Mouse (Mus musculus) midbrain, embryonic 10.5 days (tissue): ENCODE data around the gene Endod1. TPM values are rescaled to one million over a fixed set of nuclear protein-coding genes. Genes with fewer than 3 reads are reported as not detected.
"Not testable (repeated sequence)": the region's sequence is repeated elsewhere in the genome, so short reads cannot be mapped to it uniquely, and the experiment has no call there.

Source experiments
- DNase-seq: peaks from one replicate; pipeline ENCODE4 v3.0.0-alpha.2; 2017; ENCODE audit warnings: low spot score
- H3K27ac ChIP-seq: fragments of 300-500 bp; sonication (generic); replicated peaks from 2 replicates; pipeline ENCODE4 v1.5.1; 2016; ENCODE audit warnings: mild to moderate bottlenecking
- H3K27me3 ChIP-seq: fragments of 300-500 bp; sonication (generic); 2 replicates; pipeline ENCODE4 v1.6.1; 2016; ENCODE audit warnings: low read depth, mild to moderate bottlenecking; ENCODE audit not compliant: poor library complexity, severe bottlenecking
- H3K36me3 ChIP-seq: fragments of 300-500 bp; sonication (generic); 2 replicates; pipeline ENCODE4 v1.6.1; 2016; ENCODE audit warnings: mild to moderate bottlenecking, moderate library complexity
- H3K4me1 ChIP-seq: fragments of 300-500 bp; sonication (generic); 2 replicates; pipeline ENCODE4 v1.6.1; 2016
- H3K4me3 ChIP-seq: fragments of 300-500 bp; sonication (generic); 2 replicates; pipeline ENCODE4 v1.5.1; 2016; ENCODE audit warnings: mild to moderate bottlenecking, moderate library complexity
- H3K9me3 ChIP-seq: fragments of 300-500 bp; sonication (generic); replicated peaks from 2 replicates; pipeline ENCODE4 v1.6.1; 2016; ENCODE audit warnings: mild to moderate bottlenecking
- WGBS: fragments of 180-500 bp; shearing (Covaris S2); methylation state at CpG from one replicate; pipeline ENCODE4 v1.1.7; 2016; 5-methylcytosine and 5-hydroxymethylcytosine counted together
- polyA plus RNA-seq: library from polyadenylated mRNA; unstranded; fragments of >200 nt; fragmentation: Nextera tagmentation; extraction: Ambion mirVana; gene quantifications from 2 replicates; pipeline ENCODE4 v1.2.1, GENCODE M21; 2016

The Endod1 gene
- polyA plus RNA-seq, 1 experiment from 2014 or later, result 7.8 TPM

GRCm38 (mm10) chr9:14345866-14346265 is 35.4 kb downstream of the Endod1 start:
- not testable (repeated sequence) for H3K27me3 ChIP-seq, H3K36me3 ChIP-seq, H3K4me1 ChIP-seq, H3K4me3 ChIP-seq, H3K27ac ChIP-seq, H3K9me3 ChIP-seq, DNase-seq
- 87% methylated on average over 4 of the region's 4 CpGs for WGBS

GRCm38 (mm10) chr9:14342041-14342668 is 39.2 kb downstream of the Endod1 start:
- Histone ChIP-seq H3K9me3 (no peaks in the 10 kb centered on the region), H3K27ac (no peak overlapping the region), H3K36me3 (no peaks in the 10 kb centered on the region), H3K4me1 (no peaks in the 10 kb centered on the region), H3K27me3 (no peaks in the 10 kb centered on the region), H3K4me3 (no peak overlapping the region)
- DNase-seq, result peak; percentile 66
- 55% methylated on average over 4 of the region's 4 CpGs for WGBS

GRCm38 (mm10) chr9:14338701-14339100 is 42.6 kb downstream of the Endod1 start:
- WGBS, result 79% methylated on average over 3 of the region's 3 CpGs
- Histone ChIP-seq H3K4me1 (no peaks in the 10 kb centered on the region), H3K4me3 (no peak overlapping the region), H3K36me3 (no peaks in the 10 kb centered on the region), H3K27ac (no peak overlapping the region), H3K27me3 (no peaks in the 10 kb centered on the region), H3K9me3 (no peaks in the 10 kb centered on the region)
- DNase-seq, result no peak

GRCm38 (mm10) chr9:14336901-14337300 is 44.4 kb downstream of the Endod1 start:
- no peaks in the 10 kb centered on the region for H3K9me3 ChIP-seq
- no peak overlapping the region for H3K27ac ChIP-seq
- DNase-seq, result no peak
- H3K36me3 ChIP-seq, result 0 out of 2 replicates have a peak, but pooled peaks cover 4% of the 10 kb centered on the region
- no peak overlapping the region for H3K4me3 ChIP-seq
- 88% methylated on average over 3 of the region's 3 CpGs for WGBS
- no peaks in the 10 kb centered on the region for H3K4me1 ChIP-seq
- no peaks in the 10 kb centered on the region for H3K27me3 ChIP-seq

- 85% methylated on average over 4 of the region's 4 CpGs for WGBS
- H3K4me1 ChIP-seq, result no peaks in the 10 kb centered on the region
- H3K4me3 ChIP-seq, result no peak overlapping the region
- no peak overlapping the region for H3K27ac ChIP-seq
- H3K27me3 ChIP-seq, result no peaks in the 10 kb centered on the region
- H3K9me3 ChIP-seq, result no peaks in the 10 kb centered on the region
- DNase-seq, result no peak
- peaks cover 7% of the 10 kb centered on the region; the same call in 1 of the 2 replicates for H3K36me3 ChIP-seq
These were observed 45.5 kb downstream of the Endod1 start for GRCm38 (mm10) chr9:14335829-14336228.

GRCm38 (mm10) chr9:14316618-14317017 is 64.7 kb downstream of the Endod1 start:
- no peak overlapping the region for H3K27ac ChIP-seq
- no peak overlapping the region for H3K4me3 ChIP-seq
- no peak for DNase-seq
- no peaks in the 10 kb centered on the region for H3K27me3 ChIP-seq
- H3K9me3 ChIP-seq, result no peaks in the 10 kb centered on the region
- no peaks in the 10 kb centered on the region for H3K4me1 ChIP-seq
- 97% methylated on average over 1 of the region's 1 CpGs for WGBS
- peaks cover 58% of the 10 kb centered on the region for H3K36me3 ChIP-seq

DNA sequence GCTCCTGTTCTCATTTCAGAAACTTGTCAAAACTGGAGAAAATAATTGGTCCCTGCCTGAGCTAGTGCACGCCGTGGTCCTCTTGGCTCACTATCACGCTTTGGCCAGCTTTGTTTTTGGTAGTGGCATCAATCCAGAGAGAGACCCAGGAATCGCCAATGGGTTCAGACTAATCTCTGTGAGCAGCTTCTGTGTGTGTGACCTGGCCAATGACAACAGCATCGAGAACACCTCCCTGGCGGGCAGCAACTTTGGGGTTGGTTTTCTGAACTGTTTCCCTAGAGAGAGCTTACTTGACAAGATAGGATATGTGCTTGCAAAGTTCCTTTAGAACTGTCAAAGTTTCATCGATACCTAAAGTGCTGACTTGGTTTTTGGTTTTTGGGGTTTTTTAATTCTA is 66.8 kb downstream of the Endod1 start:
- no peak overlapping the region for H3K27ac ChIP-seq
- no peaks in the 10 kb centered on the region for H3K4me1 ChIP-seq
- no peak for DNase-seq
- no peaks in the 10 kb centered on the region for H3K27me3 ChIP-seq
- H3K4me3 ChIP-seq, result no peak overlapping the region
- 93% methylated on average over 7 of the region's 7 CpGs for WGBS
- no peaks in the 10 kb centered on the region for H3K9me3 ChIP-seq
- H3K36me3 ChIP-seq, result peaks cover 69% of the 10 kb centered on the region

DNA sequence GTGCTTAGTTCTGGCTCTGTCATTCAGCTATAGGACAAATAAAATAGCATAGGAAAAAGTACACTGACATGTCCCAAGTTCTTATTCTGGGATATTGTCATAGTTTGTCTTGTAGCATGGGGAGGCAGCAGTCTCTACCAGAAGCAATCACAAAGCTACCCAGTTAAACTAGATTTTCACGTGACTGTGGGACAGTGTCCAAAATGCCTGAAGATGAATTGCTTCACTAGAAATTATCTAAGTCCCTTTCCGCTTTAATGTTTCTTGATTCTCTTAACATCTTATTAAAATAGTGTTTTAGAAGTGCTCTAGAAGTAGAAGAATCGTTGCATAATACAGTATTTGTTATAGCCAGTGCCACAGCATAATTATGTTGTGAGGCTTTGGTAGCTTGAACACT is 67.3 kb downstream of the Endod1 start:
- 90% methylated on average over 3 of the region's 3 CpGs for WGBS
- Histone ChIP-seq H3K27ac (no peak overlapping the region), H3K27me3 (no peaks in the 10 kb centered on the region), H3K4me3 (no peak overlapping the region), H3K36me3 (peaks cover 69% of the 10 kb centered on the region), H3K9me3 (no peaks in the 10 kb centered on the region), H3K4me1 (no peaks in the 10 kb centered on the region)
- no peak for DNase-seq

GRCm38 (mm10) chr9:14307341-14307740 is 74.0 kb downstream of the Endod1 start:
- Histone ChIP-seq H3K27me3 (no peaks in the 10 kb centered on the region), H3K9me3 (no peaks in the 10 kb centered on the region), H3K4me1 (peaks cover 12% of the 10 kb centered on the region), H3K36me3 (peaks cover 29% of the 10 kb centered on the region), H3K27ac (no peak overlapping the region), H3K4me3 (no peak overlapping the region)
- no peak for DNase-seq
- WGBS, result 90% methylated on average over 3 of the region's 3 CpGs

DNA sequence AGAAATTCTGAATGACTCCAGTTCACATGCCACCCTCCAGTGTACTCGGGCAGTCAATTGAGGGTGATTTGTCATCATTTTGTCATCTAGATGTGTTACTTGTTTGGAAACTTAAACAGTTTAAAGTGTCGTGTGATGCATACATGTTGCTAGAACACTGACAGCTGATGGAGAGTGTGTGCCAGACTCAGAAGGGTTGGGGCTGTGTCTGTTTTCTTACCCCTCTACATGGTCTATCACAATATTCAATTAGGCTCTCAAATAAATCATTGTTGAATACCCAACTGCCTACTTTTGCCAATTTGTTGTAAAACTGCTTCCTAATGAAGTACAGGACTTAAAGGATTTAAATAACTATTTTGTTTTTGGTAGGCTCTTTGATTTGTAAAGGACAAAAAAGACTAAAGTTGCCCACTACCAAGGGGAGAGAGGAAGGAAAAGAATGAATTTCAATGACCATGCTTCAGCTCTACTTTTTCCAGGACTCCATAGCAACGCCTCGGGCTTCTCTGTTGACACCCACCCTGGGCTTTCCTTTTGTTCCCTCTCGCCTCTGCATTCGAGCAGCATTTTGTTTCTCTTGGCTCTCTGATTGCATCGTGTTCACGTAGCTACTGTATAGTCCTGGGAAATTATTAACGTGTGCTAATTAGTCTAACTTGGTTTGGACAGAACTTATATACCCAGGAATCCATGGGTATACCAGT is 76.9 kb downstream of the Endod1 start:
- H3K27me3 ChIP-seq, result no peaks in the 10 kb centered on the region
- H3K36me3 ChIP-seq, result peaks cover 11% of the 10 kb centered on the region
- H3K27ac ChIP-seq, result peak overlapping the region; percentile 65
- H3K9me3 ChIP-seq, result no peaks in the 10 kb centered on the region
- 57% methylated on average over 9 of the region's 9 CpGs for WGBS
- DNase-seq, result peak; percentile 21
- peaks cover 12% of the 10 kb centered on the region for H3K4me1 ChIP-seq
- no peak overlapping the region for H3K4me3 ChIP-seq

Other genes starting within 250 kb of the Endod1 start
- gene Sesn3, start 106.4 kb downstream of the Endod1 start, polyA plus RNA-seq, result 16.0 and 16.2 TPM in 2 replicates
- 0.10 and 0.15 TPM in 2 replicates for gene Kdm4d, start 119.0 kb upstream of the Endod1 start, polyA plus RNA-seq
- 177 and 181 TPM in 2 replicates for gene Cwc15, start 119.1 kb upstream of the Endod1 start, polyA plus RNA-seq